Mouse (Mus musculus) forebrain, embryonic 11.5 days (tissue): Measurements from ENCODE around the gene Pfkfb2. TPM values are rescaled to one million over a fixed set of nuclear protein-coding genes. Genes with fewer than 3 reads are reported as not detected.

ENCODE experiments used
- ATAC-seq: fragments of 200-750 bp; cut with Nextera tagmentation; replicated peaks from 2 replicates; pipeline ENCODE4 v1.8.0; 2017; ENCODE audit warnings: moderate TSS enrichment; ENCODE audit not compliant: low FRiP score
- DNase-seq: peaks from one replicate; pipeline ENCODE4 v3.0.0-alpha.2; 2017; ENCODE audit warnings: low spot score
- H3K27ac ChIP-seq: fragments of 300-500 bp; sonication (generic); 2 replicates; pipeline ENCODE4 v1.5.1; 2014; ENCODE audit warnings: low read depth, low read length
- H3K27me3 ChIP-seq: fragments of 300-500 bp; sonication (generic); 2 replicates; pipeline ENCODE4 v1.6.1; 2014; ENCODE audit warnings: mild to moderate bottlenecking, low read length, mixed read lengths; ENCODE audit not compliant: control insufficient read depth, insufficient read depth
- H3K36me3 ChIP-seq: fragments of 300-500 bp; sonication (generic); 2 replicates; pipeline ENCODE4 v1.6.1; 2014; ENCODE audit warnings: mild to moderate bottlenecking, low read length, moderate library complexity, mixed read lengths; ENCODE audit not compliant: control insufficient read depth, insufficient read depth
- H3K4me1 ChIP-seq: fragments of 300-500 bp; sonication (generic); replicated peaks from 2 replicates; pipeline ENCODE4 v1.6.1; 2014; ENCODE audit warnings: low read length, mixed read lengths; ENCODE audit not compliant: control insufficient read depth, insufficient read depth
- H3K4me2 ChIP-seq: fragments of 300-500 bp; sonication (generic); 2 replicates; pipeline ENCODE4 v1.6.1; 2014; ENCODE audit warnings: low read depth, mild to moderate bottlenecking, low read length, moderate library complexity, mixed read lengths; ENCODE audit not compliant: severe bottlenecking
- H3K4me3 ChIP-seq: fragments of 300-500 bp; sonication (generic); 2 replicates; pipeline ENCODE4 v1.5.1; 2014; ENCODE audit warnings: low read depth, low read length
- H3K9ac ChIP-seq: fragments of 300-500 bp; sonication (generic); 2 replicates; pipeline ENCODE4 v1.6.1; 2014; ENCODE audit warnings: low read length
- H3K9me3 ChIP-seq: fragments of 300-500 bp; sonication (generic); 2 replicates; pipeline ENCODE4 v1.6.1; 2016; ENCODE audit warnings: low read length, mixed read lengths; ENCODE audit not compliant: control insufficient read depth
- WGBS: fragments of 180-500 bp; shearing (Covaris S2); extraction: QIAGEN DNeasy Blood & Tissue Kit; methylation state at CpG from one replicate; pipeline ENCODE4 v1.1.7; 2014; 5-methylcytosine and 5-hydroxymethylcytosine counted together
- polyA plus RNA-seq: library from polyadenylated mRNA; unstranded; fragments of >200 nt; fragmentation: Nextera tagmentation; extraction: Ambion mirVana; gene quantifications from 2 replicates; pipeline ENCODE4 v1.2.1, GENCODE M21; 2014

Gene Pfkfb2
- polyA plus RNA-seq, 1 experiment from 2014 or later: 7.3 TPM

DNA sequence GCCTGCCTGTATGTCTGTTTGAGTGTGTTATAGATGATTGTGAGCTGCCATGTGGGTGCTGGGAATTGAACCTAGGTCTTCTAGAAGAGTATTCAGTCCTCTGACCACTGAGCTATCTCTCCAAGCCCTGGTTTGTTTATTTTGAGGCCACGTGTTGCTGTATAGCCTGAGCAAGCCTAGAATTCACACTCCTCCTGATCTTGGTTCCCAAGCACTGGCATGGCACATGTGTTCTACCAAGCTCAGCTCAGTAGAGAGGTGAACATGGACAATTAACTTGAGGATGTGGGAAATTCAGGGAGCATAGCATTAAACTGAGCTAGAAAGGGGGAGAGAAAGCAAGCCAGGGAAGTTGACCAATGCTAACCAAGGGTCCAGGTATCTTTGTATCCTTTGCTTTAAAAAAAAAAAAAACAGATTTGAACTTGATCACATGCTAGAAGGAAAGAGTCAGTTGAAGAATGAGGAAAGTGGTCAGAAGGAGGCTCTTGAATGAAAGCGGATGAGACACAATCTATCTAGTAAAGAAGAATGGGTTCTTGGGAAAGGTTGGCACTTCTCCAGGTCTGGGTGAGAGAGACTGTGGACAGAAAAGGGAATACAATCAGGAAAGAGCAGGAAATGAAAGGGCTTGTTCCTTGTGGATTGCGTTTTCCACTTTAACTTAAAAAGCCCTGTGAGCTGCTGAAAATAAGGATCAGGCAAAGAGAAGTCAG, 33.1 kb upstream of the Pfkfb2 start:
- ATAC-seq (no peak), DNase-seq (no peak)
- Histone ChIP-seq H3K27ac (no peak overlapping the region), H3K4me2 (no peak overlapping the region), H3K36me3 (no peaks in the 10 kb centered on the region), H3K4me3 (no peak overlapping the region), H3K27me3 (no peaks in the 10 kb centered on the region), H3K9me3 (no peaks in the 10 kb centered on the region), H3K9ac (no peak overlapping the region), H3K4me1 (no peaks in the 10 kb centered on the region)
- WGBS: 90% methylated on average over 3 of the region's 3 CpGs

DNA sequence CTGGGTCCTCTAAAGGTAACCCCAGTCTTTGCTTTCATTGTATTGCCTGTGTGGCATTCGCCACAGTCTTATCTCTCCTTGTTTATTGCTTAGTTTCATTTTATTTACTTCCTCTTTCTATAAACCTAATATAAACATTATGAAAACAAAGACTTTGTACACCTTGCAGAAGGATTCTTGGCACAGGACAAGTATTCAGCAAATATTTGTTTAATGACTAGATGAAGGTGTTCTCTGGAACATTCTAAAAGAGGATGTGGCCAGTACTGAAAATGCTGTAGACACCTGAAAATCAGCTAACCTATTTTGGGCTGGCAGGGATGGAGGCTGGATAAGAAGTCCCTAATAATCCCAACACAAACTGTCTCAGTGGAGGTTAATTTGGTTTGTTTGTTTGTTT, 32.5 kb upstream of the Pfkfb2 start:
- no peaks in the 10 kb centered on the region for H3K36me3 ChIP-seq
- no peaks in the 10 kb centered on the region for H3K27me3 ChIP-seq
- DNase-seq: no peak
- H3K4me1 ChIP-seq: no peaks in the 10 kb centered on the region
- H3K9ac ChIP-seq: no peak overlapping the region
- no peaks in the 10 kb centered on the region for H3K9me3 ChIP-seq
- no peak for ATAC-seq
- no peak overlapping the region for H3K4me3 ChIP-seq
- WGBS: 87% methylated on average over 1 of the region's 1 CpGs
- H3K4me2 ChIP-seq: no peak overlapping the region
- no peak overlapping the region for H3K27ac ChIP-seq

DNA sequence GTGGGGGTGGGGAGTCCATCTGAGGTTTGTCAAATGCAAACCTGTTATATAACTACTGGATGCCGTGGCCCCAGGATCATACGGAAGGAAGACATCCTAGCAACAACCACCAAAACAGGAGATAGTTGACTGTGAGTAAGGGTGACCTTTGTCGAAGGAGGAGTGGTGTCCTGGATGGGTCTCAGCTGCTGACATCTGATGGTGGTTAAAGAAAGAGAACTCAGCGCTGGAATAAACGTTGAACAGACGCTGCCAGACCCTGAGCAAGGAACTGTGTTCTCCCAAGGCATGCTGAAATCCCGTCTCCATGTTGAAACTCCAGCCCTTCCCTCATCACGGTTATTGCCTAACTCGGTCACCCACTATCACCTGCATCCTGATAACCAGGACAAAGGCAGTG, 30.6 kb upstream of the Pfkfb2 start:
- WGBS: 86% methylated on average over 9 of the region's 9 CpGs
- no peaks in the 10 kb centered on the region for H3K4me1 ChIP-seq
- H3K9me3 ChIP-seq: no peaks in the 10 kb centered on the region
- no peaks in the 10 kb centered on the region for H3K27me3 ChIP-seq
- H3K4me3 ChIP-seq: no peak overlapping the region
- H3K4me2 ChIP-seq: no peak overlapping the region
- no peak overlapping the region for H3K27ac ChIP-seq
- no peak for DNase-seq
- no peak for ATAC-seq
- H3K9ac ChIP-seq: no peak overlapping the region
- no peaks in the 10 kb centered on the region for H3K36me3 ChIP-seq

DNA sequence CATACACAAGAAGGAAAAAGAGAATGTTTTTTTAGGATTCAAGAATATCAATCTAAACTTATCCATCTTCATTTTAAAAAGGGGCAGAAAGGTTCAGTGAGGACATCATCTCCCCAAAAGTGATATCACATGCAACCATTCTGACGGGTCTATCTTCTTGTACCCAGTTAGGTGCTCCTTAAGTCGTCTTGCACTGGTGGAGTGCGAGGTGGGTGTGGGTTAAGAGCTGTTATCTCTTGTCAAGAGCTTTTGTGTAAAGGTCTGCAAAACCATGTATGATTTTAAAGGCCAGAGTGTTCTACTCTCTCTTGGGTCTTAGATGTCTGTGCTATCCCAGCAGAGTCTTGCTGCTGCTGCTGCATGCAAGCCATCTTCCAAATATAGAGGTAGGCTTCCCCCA, 17.8 kb upstream of the Pfkfb2 start:
- H3K27ac ChIP-seq: no peak overlapping the region
- no peak for DNase-seq
- H3K4me2 ChIP-seq: no peak overlapping the region
- no peaks in the 10 kb centered on the region for H3K4me1 ChIP-seq
- 87% methylated on average over 3 of the region's 3 CpGs for WGBS
- no peak overlapping the region for H3K9ac ChIP-seq
- ATAC-seq: no peak
- H3K9me3 ChIP-seq: no peaks in the 10 kb centered on the region
- H3K36me3 ChIP-seq: no peaks in the 10 kb centered on the region
- H3K4me3 ChIP-seq: no peak overlapping the region
- no peaks in the 10 kb centered on the region for H3K27me3 ChIP-seq

DNA sequence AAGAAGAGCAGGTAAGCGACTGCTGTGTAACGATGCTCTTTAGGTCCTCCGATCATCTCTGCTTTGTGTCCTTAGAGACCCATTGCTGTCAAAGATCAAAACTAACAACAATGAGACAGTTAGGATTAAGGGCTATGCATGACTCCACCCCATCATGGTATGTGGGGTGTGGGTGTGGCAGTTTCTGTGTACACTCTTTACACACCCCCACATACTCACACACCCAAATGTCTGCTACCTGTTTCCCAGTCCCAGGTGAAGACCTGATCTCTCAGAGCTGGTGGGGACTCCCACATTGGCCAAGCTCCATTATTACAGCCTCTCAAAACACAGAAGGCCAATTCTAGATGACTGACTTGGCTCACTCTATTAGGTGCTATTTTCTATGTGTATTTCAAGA, 16.5 kb upstream of the Pfkfb2 start:
- ATAC-seq: no peak
- no peak for DNase-seq
- no peak overlapping the region for H3K4me3 ChIP-seq
- H3K4me2 ChIP-seq: no peak overlapping the region
- no peaks in the 10 kb centered on the region for H3K27me3 ChIP-seq
- H3K36me3 ChIP-seq: no peaks in the 10 kb centered on the region
- no peaks in the 10 kb centered on the region for H3K4me1 ChIP-seq
- no peak overlapping the region for H3K9ac ChIP-seq
- H3K27ac ChIP-seq: no peak overlapping the region
- H3K9me3 ChIP-seq: no peaks in the 10 kb centered on the region
- WGBS: 89% methylated on average over 3 of the region's 3 CpGs

DNA sequence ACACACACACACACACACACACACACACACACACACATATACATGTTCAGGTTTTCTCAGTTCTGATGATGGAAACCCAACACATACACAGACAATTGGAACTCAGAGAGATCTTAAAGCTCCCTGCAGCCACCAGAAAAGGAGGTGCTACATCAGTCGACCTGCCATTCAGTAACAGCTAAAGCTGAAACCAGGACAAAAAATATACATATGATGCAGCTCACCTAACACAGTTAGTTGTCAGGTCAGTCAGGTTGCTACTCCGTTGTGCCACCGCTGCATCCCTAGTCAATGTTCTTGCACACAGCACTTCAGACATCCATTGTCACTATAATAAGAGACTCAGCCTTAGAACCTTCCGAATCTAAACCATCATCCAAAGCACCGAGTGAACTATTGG, 15.9 kb upstream of the Pfkfb2 start:
- H3K4me1 ChIP-seq: no peaks in the 10 kb centered on the region
- H3K9ac ChIP-seq: no peak overlapping the region
- H3K4me2 ChIP-seq: no peak overlapping the region
- no peaks in the 10 kb centered on the region for H3K36me3 ChIP-seq
- ATAC-seq: no peak
- no peak overlapping the region for H3K4me3 ChIP-seq
- WGBS: 85% methylated on average over 5 of the region's 5 CpGs
- H3K27me3 ChIP-seq: no peaks in the 10 kb centered on the region
- H3K27ac ChIP-seq: no peak overlapping the region
- no peaks in the 10 kb centered on the region for H3K9me3 ChIP-seq
- no peak for DNase-seq

DNA sequence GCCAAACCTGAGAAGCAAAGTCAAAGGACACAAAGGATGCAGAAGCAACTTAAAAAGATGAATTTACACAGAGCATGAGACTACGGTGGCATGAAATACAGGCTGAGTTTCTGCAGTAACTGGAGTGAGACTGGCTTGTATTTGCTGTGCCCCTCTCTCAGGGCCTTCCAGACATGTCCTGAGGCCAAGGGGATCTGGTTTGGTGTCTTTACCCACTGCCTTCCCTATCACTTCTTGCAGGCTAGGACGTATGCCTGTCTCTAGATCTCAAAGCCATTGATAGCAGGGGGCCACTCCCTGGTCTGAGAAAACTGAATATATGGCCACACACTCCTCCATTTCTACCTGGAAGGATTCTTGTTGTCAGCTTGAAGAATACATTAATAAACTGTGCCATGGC, 15.2 kb upstream of the Pfkfb2 start:
- no peak overlapping the region for H3K4me3 ChIP-seq
- H3K4me2 ChIP-seq: no peak overlapping the region
- no peak for DNase-seq
- no peaks in the 10 kb centered on the region for H3K4me1 ChIP-seq
- H3K27ac ChIP-seq: no peak overlapping the region
- H3K27me3 ChIP-seq: no peaks in the 10 kb centered on the region
- no peaks in the 10 kb centered on the region for H3K9me3 ChIP-seq
- no peak for ATAC-seq
- H3K36me3 ChIP-seq: no peaks in the 10 kb centered on the region
- H3K9ac ChIP-seq: no peak overlapping the region
- WGBS: 81% methylated on average over 2 of the region's 2 CpGs

DNA sequence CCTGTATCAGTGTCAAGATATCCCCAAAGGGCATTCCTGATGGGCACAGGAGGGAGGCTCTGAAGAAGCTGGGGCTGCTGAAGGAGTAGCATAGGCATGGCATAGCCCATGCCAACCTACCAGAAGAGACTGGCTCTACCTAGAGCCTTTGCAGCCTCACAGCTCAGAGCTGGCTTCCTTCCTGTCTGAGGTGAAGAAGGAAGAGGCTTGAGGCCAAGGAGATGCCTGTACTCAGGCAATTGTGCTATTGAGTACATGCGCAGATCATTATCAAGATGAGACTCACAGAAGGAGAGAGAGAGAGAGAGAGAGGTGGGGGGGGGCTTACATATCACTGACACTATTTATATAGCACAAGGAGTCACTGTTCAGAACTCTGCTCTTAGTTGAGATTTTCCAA, 14.7 kb upstream of the Pfkfb2 start:
- no peak for ATAC-seq
- H3K9ac ChIP-seq: no peak overlapping the region
- DNase-seq: no peak
- no peak overlapping the region for H3K4me3 ChIP-seq
- 90% methylated on average over 1 of the region's 1 CpGs for WGBS
- H3K4me2 ChIP-seq: no peak overlapping the region
- H3K4me1 ChIP-seq: no peaks in the 10 kb centered on the region
- no peak overlapping the region for H3K27ac ChIP-seq
- H3K9me3 ChIP-seq: no peaks in the 10 kb centered on the region
- H3K36me3 ChIP-seq: no peaks in the 10 kb centered on the region
- no peaks in the 10 kb centered on the region for H3K27me3 ChIP-seq

DNA sequence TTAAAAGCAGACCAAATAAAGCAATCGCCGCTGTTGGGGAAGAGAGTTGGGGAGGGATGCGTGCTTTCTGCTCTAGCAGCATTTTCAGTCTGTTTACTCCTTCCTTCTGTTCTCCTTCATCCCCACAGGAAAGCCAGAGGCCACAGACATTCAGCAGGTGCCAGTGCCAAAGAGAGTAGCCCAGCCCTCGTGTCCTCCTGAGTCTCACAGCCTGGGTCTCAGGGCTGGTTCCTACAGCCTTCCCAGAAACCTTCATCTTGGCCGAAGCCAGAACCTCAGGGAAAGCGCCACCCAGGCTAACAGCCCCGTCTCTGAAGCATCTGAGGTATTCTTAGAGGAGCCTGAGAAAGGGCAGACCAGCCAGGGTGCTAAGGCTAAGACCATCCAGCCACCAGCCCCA, 13.1 kb upstream of the Pfkfb2 start:
- WGBS: 91% methylated on average over 7 of the region's 7 CpGs
- Histone ChIP-seq H3K27me3 (no peaks in the 10 kb centered on the region), H3K36me3 (no peaks in the 10 kb centered on the region), H3K27ac (no peak overlapping the region; the same call in 1 of the 2 replicates), H3K9me3 (no peaks in the 10 kb centered on the region), H3K4me3 (no peak overlapping the region), H3K4me2 (no peak overlapping the region), H3K4me1 (no peaks in the 10 kb centered on the region), H3K9ac (no peak overlapping the region)
- no peak for DNase-seq
- no peak for ATAC-seq
